Mouse (Mus musculus) ES-Bruce4 (cell line): Measurements from ENCODE around the gene Samd13.

ENCODE experiments used
- EP300 ChIP-seq: IDR thresholded peaks from 2 replicates; pipeline ENCODE4 v1.6.1; 2011; ENCODE audit warnings: low read depth, low read length; ENCODE audit not compliant: insufficient read depth
- POLR2A ChIP-seq: IDR thresholded peaks from one replicate; pipeline ENCODE4 v1.8.1; 2011; ENCODE audit warnings: low read length; ENCODE audit not compliant: insufficient read depth

DNA sequence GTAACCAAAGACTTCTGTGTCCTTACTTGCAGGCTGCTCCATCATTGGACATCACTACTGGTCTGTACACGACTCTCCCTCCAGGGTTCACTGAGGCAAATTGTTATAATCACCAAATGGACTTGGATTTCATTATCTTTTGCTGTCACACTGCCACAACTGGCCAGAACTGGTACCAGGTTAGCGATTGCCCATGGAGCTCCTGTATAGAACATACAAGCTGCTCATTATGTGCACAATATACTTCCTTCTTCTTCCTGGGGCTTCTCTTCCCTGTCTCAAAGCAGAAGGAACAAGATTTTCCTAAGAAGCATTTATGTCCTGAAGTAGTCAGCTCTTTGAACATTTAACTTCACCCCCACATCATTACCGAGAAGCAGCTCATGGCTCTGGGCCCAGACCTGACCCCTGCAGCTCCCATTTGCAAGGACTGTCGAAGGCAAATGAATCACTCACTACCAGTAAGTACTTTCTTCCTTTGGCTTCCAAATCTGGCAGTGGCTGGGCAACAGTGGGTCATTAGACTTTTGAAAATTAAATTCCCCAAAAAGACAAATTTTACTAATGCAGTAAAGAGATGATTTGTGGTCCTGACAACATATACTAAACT is 43.5 kb downstream of the Samd13 start:
- TF ChIP-seq POLR2A: no peak
- TF ChIP-seq EP300: no peak
